Mouse (Mus musculus) lung, postnatal 0 days (tissue): Measurements from ENCODE around the gene Asgr1. TPM values are rescaled to one million over a fixed set of nuclear protein-coding genes. Genes with fewer than 3 reads are reported as not detected.

Experiments used
- ATAC-seq: fragments of 200-750 bp; cut with Nextera tagmentation; 2 replicates; pipeline ENCODE4 v1.8.0; 2017; ENCODE audit warnings: moderate library complexity
- DNase-seq: peaks from one replicate; pipeline ENCODE4 v3.0.0-alpha.2; 2016; ENCODE audit warnings: low spot score
- H3K27ac ChIP-seq: fragments of 300-500 bp; sonication (generic); 2 replicates; pipeline ENCODE4 v1.5.1; 2014; ENCODE audit warnings: antibody characterized with exemption, mild to moderate bottlenecking, low read length, mixed read lengths
- H3K27me3 ChIP-seq: fragments of 300-500 bp; sonication (generic); replicated peaks from 2 replicates; pipeline ENCODE4 v1.6.1; 2014; ENCODE audit warnings: low read length, mixed read lengths; ENCODE audit not compliant: insufficient read depth
- H3K36me3 ChIP-seq: fragments of 300-500 bp; sonication (generic); 2 replicates; pipeline ENCODE4 v1.6.1; 2014; ENCODE audit warnings: low read length, mixed read lengths; ENCODE audit not compliant: insufficient read depth
- H3K4me1 ChIP-seq: fragments of 300-500 bp; sonication (generic); 2 replicates; pipeline ENCODE4 v1.6.1; 2014; ENCODE audit warnings: antibody characterized with exemption, low read depth, low read length, mixed read lengths; ENCODE audit not compliant: insufficient read depth
- H3K4me2 ChIP-seq: fragments of 300-500 bp; sonication (generic); replicated peaks from 2 replicates; pipeline ENCODE4 v1.6.1; 2014; ENCODE audit warnings: low read depth, mild to moderate bottlenecking, low read length, moderate library complexity, mixed read lengths
- H3K4me3 ChIP-seq: fragments of 300-500 bp; sonication (generic); 2 replicates; pipeline ENCODE4 v1.5.1; 2014; ENCODE audit warnings: low read depth, low read length
- H3K9ac ChIP-seq: fragments of 300-500 bp; sonication (generic); replicated peaks from 2 replicates; pipeline ENCODE4 v1.6.1; 2014; ENCODE audit warnings: low read depth, mild to moderate bottlenecking
- H3K9me3 ChIP-seq: fragments of 300-500 bp; sonication (generic); 2 replicates; pipeline ENCODE4 v1.6.1; 2016; ENCODE audit warnings: low read length, mixed read lengths
- CTCF ChIP-seq: IDR thresholded peaks from 2 replicates; pipeline ENCODE4 v1.5.1; 2016; ENCODE audit warnings: antibody characterized with exemption, mild to moderate bottlenecking
- EP300 ChIP-seq: IDR thresholded peaks from 2 replicates; pipeline ENCODE4 v1.6.1; 2016; ENCODE audit warnings: antibody characterized with exemption, mild to moderate bottlenecking, control low read depth
- WGBS: fragments of 180-500 bp; shearing (Covaris S2); extraction: QIAGEN DNeasy Blood & Tissue Kit; methylation state at CpG from one replicate; pipeline ENCODE4 v1.1.7; 2014; 5-methylcytosine and 5-hydroxymethylcytosine counted together
- polyA plus RNA-seq: library from polyadenylated mRNA; unstranded; fragments of >200 nt; fragmentation: Nextera tagmentation; extraction: Ambion mirVana; gene quantifications from 2 replicates; pipeline ENCODE4 v1.2.1, GENCODE M21; 2015

The Asgr1 gene
- polyA plus RNA-seq, 1 experiment from 2014 or later, result 0.81 TPM

DNA sequence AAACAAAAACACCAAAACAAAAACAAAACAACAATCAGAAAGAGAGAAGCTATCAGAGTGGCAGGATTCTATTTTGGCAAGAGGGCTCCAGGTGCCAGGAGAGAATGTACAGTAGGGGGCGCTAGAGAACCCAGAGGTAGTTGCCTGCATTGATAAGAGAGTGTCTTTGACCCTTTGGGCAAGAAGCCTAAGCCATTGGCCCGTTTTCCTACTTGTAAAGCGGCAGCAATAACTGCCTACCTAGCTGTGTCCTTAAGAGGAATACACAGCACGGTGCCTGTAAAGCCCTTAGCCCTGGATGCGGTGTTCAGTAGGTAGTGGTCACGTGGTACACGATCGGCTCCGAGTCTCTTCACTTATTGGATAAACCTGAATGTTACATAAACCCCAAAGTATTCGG is 4.1 kb upstream of the Asgr1 start:
- Histone ChIP-seq H3K9me3 (no peaks in the 10 kb centered on the region), H3K4me2 (no peak overlapping the region), H3K4me1 (no peaks in the 10 kb centered on the region), H3K9ac (no peak overlapping the region), H3K4me3 (no peak overlapping the region), H3K36me3 (no peaks in the 10 kb centered on the region), H3K27ac (no peak overlapping the region), H3K27me3 (no peaks in the 10 kb centered on the region)
- DNase-seq, result no peak
- 56% methylated on average over 10 of the region's 10 CpGs for whole genome bisulfite sequencing
- ATAC-seq, result no peak
- TF ChIP-seq EP300 (no peak), CTCF (peak; percentile 39)

DNA sequence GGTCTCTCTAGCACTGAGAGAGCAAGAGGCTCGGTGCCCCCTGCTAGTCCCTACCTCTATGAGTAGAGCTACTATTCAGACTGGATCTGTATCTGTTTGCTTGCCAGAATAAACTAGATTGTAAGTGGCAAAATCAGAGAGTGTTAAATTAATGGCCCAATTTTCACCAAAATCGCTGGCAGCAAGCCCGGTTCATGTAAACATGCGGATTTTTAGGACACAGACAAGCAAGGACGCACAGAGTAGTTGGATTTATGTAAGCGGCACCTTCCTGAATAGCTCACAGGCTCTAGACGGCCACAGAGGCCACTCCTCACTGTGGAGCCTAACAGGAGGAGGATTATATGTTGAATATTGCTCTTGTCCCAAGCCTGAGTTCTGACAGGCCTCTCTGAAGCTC is 729 bp upstream of the Asgr1 start:
- Histone ChIP-seq H3K4me3 (no peak overlapping the region), H3K9me3 (no peaks in the 10 kb centered on the region), H3K27me3 (no peaks in the 10 kb centered on the region), H3K36me3 (no peaks in the 10 kb centered on the region), H3K9ac (no peak overlapping the region), H3K4me2 (no peak overlapping the region), H3K4me1 (no peaks in the 10 kb centered on the region), H3K27ac (no peak overlapping the region)
- 50% methylated on average over 7 of the region's 7 CpGs for WGBS
- DNase-seq (no peak), ATAC-seq (no peak)
- TF ChIP-seq EP300, result no peak
- no peak for TF ChIP-seq CTCF

DNA sequence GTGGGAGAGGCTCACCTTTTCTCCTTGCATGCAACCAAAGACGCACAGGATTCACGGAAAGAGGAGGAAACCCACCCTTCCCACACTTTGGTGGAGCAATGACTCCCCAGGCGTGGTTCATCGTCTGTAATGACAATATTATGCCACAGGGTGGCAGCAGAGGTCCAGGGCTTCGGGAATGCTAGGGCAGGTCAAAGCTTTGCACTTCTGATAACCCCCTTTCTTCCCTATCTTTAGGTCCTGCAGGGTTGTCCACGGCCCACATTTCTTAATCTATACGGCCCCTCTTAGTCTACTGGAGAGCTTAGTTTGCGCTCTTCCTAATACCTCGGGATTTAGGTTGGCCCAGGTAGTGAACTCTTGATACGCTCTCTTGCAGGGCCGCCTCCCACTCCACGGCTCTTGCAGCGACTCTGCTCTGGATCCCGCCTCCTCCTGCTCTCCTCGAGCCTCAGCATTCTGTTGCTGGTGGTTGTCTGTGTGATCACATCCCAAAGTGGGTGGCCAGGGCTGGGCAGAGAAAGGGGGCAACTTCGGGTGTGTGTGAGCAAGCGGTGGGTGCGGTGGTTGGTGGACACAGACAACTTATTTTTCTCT is 1.8 kb downstream of the Asgr1 start:
- DNase-seq, result peak; percentile 62
- H3K9ac ChIP-seq, result no peak overlapping the region

DNA sequence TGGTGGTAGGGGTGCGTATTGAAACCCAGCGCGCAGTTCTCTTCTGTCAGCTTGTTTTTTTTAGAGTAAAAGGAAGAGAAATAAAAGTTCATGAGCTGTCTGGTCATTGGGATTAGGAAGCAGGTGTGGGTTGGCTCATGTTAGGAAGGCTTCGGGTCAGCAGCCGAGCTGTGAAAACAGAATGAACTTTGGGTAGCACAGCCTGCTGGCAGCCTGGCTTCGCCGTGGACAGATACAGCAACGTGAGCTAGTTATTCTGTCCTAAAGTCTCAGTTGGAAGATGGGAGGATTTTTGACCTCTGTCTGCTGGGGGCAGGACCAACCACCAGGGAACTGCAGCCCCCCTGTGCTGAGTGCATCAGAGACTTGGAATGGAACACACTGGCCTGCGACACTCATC is 3.9 kb downstream of the Asgr1 start:
- no peak overlapping the region for H3K4me2 ChIP-seq
- no peak overlapping the region for H3K4me3 ChIP-seq
- no peaks in the 10 kb centered on the region for H3K9me3 ChIP-seq
- H3K4me1 ChIP-seq, result no peaks in the 10 kb centered on the region
- ATAC-seq (no peak), DNase-seq (no peak)
- H3K27ac ChIP-seq, result no peak overlapping the region
- H3K36me3 ChIP-seq, result no peaks in the 10 kb centered on the region
- 79% methylated on average over 9 of the region's 9 CpGs for WGBS
- H3K9ac ChIP-seq, result no peak overlapping the region
- TF ChIP-seq EP300 (no peak), CTCF (no peak)
- H3K27me3 ChIP-seq, result no peaks in the 10 kb centered on the region

More for the DNA sequence above, 1.8 kb downstream of the Asgr1 start:
- Histone ChIP-seq H3K4me1 (no peaks in the 10 kb centered on the region), H3K27ac (no peak overlapping the region), H3K4me2 (0 out of 2 replicates have a peak overlapping the region, but pooled peaks have one; percentile 14), H3K27me3 (no peaks in the 10 kb centered on the region), H3K4me3 (no peak overlapping the region), H3K36me3 (no peaks in the 10 kb centered on the region), H3K9me3 (no peaks in the 10 kb centered on the region)
- ATAC-seq, result peak; percentile 67
- no peak for TF ChIP-seq EP300
- TF ChIP-seq CTCF, result peak; percentile 92
- 23% methylated on average over 18 of the region's 18 CpGs for WGBS

DNA sequence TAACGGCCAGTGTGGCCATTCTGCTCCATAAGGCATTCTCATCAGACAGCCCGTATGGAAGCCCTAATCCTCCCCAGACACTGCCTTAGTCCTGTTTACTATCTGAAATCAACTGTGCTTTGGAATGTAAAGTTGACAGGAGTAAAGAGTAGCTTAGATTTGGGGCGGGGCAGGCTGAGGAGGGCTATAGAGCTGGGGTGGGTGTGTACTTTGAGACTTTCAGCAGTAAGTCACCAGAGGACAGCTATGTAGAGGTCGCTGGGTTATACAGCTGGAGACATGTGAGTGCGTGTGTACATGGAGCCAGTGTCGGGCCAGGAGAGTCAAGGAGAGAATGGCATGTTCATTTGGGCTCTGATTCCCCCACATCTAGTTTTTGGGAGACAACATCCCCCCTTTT is 6.0 kb downstream of the Asgr1 start:
- no peaks in the 10 kb centered on the region for H3K36me3 ChIP-seq
- no peaks in the 10 kb centered on the region for H3K9me3 ChIP-seq
- no peak overlapping the region for H3K27ac ChIP-seq
- no peak for ATAC-seq
- no peak overlapping the region for H3K4me3 ChIP-seq
- H3K27me3 ChIP-seq, result no peaks in the 10 kb centered on the region
- H3K4me2 ChIP-seq, result no peak overlapping the region
- TF ChIP-seq EP300 (no peak), CTCF (no peak)
- 39% methylated on average over 6 of the region's 6 CpGs for WGBS
- H3K9ac ChIP-seq, result no peak overlapping the region
- no peak for DNase-seq
- H3K4me1 ChIP-seq, result no peaks in the 10 kb centered on the region

DNA sequence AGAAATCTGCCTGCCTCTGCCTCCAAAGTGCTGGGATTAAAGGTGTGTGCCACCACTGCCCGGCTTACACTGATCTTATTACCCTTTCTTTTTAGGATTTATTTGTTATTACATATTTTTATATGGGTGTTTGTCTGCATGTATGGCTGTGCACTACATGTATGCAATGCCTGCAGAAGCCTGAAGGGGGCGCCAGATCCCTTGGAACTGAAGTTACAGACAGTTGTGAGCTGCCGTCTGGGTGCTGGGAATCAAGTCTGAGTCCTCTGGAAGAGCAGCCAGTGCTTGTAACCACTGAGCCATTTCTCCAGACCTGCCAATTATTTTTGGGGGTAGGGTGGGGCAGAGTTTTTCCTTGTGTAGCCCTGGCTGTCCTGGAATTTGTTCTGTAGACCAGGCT is 9.2 kb downstream of the Asgr1 start:
- no peaks in the 10 kb centered on the region for H3K36me3 ChIP-seq
- H3K4me1 ChIP-seq, result no peaks in the 10 kb centered on the region
- no peak overlapping the region for H3K4me2 ChIP-seq
- 71% methylated on average over 3 of the region's 3 CpGs for WGBS
- no peak overlapping the region for H3K27ac ChIP-seq
- H3K9ac ChIP-seq, result no peak overlapping the region
- DNase-seq, result no peak
- no peak for ATAC-seq
- H3K4me3 ChIP-seq, result no peak overlapping the region
- TF ChIP-seq EP300, result no peak
- TF ChIP-seq CTCF, result no peak
- H3K27me3 ChIP-seq, result no peaks in the 10 kb centered on the region
- no peaks in the 10 kb centered on the region for H3K9me3 ChIP-seq

DNA sequence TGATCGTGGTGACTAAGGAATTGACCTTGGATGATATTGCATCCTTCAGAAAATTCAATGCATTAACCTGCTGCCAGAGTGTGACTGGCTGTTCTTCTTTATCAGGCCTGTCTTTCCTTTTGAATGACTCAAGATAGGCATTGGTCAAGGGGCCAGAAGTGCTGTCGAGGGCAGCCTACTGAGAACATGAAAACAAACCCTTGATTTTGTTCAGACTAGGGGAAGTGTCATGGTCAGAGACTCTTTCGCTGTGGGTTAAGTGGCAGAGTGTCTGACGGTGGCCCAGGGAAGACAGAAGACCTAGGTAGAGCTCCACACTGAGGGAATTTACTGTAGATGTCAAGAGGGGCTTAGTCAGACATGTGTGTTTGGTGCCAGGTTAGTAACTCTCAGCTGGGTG is 12.8 kb downstream of the Asgr1 start:
- no peaks in the 10 kb centered on the region for H3K27me3 ChIP-seq
- no peak overlapping the region for H3K9ac ChIP-seq
- no peaks in the 10 kb centered on the region for H3K36me3 ChIP-seq
- H3K27ac ChIP-seq, result no peak overlapping the region
- DNase-seq, result no peak
- no peak overlapping the region for H3K4me3 ChIP-seq
- ATAC-seq, result no peak
- no peaks in the 10 kb centered on the region for H3K9me3 ChIP-seq
- H3K4me1 ChIP-seq, result no peaks in the 10 kb centered on the region
- H3K4me2 ChIP-seq, result no peak overlapping the region
- WGBS, result 56% methylated on average over 4 of the region's 4 CpGs
- TF ChIP-seq CTCF (no peak), EP300 (no peak)
